Mouse (Mus musculus) MEL (cell line): ENCODE data around the gene Hexdc.

Experiments used
- CTCF ChIP-seq, 3 experiments: IDR thresholded peaks in 2 of 3; conservative IDR thresholded peaks in 1 of 3; 2 replicates each; pipeline ENCODE4 v1.5.1; 2011 to 2012; ENCODE audit warnings: low read length in 3 of 3, low read depth in 2 of 3, mild to moderate bottlenecking in 2 of 3, improper control_type of control experiment in 1 of 3, inconsistent platforms in 1 of 3, mixed read lengths in 1 of 3, moderate library complexity in 1 of 3; ENCODE audit not compliant: control insufficient read depth in 1 of 3, insufficient read depth in 1 of 3, poor library complexity in 1 of 3, severe bottlenecking in 1 of 3
- JUND ChIP-seq: IDR thresholded peaks from 2 replicates; pipeline ENCODE4 v1.6.1; 2011; ENCODE audit warnings: low read depth, mild to moderate bottlenecking, improper control_type of control experiment, low read length

DNA sequence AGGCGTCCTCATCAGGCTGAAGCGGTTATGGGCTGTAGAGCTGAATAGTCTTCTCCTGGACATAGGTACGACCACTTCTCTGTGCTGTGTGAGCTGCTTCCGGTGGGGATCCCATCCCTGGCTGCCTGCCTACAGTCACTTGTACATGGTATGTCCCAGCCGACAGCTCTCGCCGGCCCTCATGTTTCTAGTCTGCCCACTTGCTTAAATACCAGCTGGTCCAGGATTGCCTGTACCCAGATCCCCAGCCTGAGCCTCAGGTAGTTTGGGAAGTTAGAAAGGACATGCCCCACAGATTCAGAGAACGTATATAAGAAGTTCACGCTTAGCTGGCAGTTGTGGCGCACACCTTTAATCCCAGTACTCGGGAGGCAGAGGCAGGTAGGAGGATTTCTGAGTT lies 15.5 kb downstream of the Hexdc start:
- TF ChIP-seq JUND (no peak), CTCF (IDR thresholded peaks at IDR 0.05 in 2 of 3, conservative IDR thresholded peaks at IDR 0.05 in 1 of 3; ENCODE audit: control insufficient read depth in 1 of 3, insufficient read depth in 1 of 3, low read depth in 2 of 3, low read length in 3 of 3, poor library complexity in 1 of 3, severe bottlenecking in 1 of 3) (no peak)
